Mouse (Mus musculus) bone marrow, adult 2 months (tissue): Measurements from ENCODE around the gene Ergic1.

Experiments used
- CTCF ChIP-seq: fragments of 200-500 bp; IDR thresholded peaks from 2 replicates; pipeline ENCODE4 v1.5.1; 2011; ENCODE audit warnings: low read length, control low read depth; ENCODE audit not compliant: control insufficient read depth, insufficient read depth
- POLR2A ChIP-seq: fragments of 200-500 bp; IDR thresholded peaks from 2 replicates; pipeline ENCODE4 v1.6.1; 2011; ENCODE audit warnings: low read depth, mild to moderate bottlenecking, control low read depth, low read length, borderline replicate concordance; ENCODE audit not compliant: control insufficient read depth

- TF ChIP-seq CTCF (no peak), POLR2A (no peak)
Measured at GRCm38 (mm10) chr17:26537722-26538471, 23.4 kb upstream of the Ergic1 start.
